Mouse (Mus musculus): Measurements from ENCODE around the gene Rpl14. TPM values are rescaled to one million over a fixed set of nuclear protein-coding genes. Genes with fewer than 3 reads are reported as not detected.

Rpl14 gene
- total and polyA plus RNA-seq, 2 experiments from 2014 or later = 287 to 474 TPM

DNA sequence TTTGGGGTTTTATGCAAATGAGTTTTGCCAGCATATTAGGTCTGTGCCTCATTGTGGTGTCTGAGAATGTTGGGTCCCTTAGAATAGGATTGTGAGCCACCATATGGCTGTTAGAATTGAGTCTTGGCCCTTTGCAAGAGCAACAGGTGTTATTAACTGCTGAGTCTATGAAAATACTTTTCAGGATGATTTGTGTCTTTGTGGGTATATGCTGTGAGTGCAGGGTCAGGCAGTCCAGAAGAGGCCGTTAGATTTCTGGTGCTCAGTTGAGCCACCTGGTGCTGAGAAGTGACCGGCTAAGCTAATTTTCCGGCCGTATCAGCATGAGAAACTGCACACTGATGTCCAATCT is 5.4 kb downstream of the Rpl14 start:
- Histone ChIP-seq H3K27ac (ENCODE audit: low read depth, low read length) (0 out of 2 replicates have a peak overlapping the region, but pooled peaks have one; percentile 12), H3K36me3 (ENCODE audit: insufficient read depth, low read length) (peaks cover 28% of the 10 kb centered on the region), H3K4me1 (ENCODE audit: insufficient read depth, low read length) (peaks cover 3% of the 10 kb centered on the region; the same call in 1 of the 2 replicates), H3K9me3 (ENCODE audit: low read length) (no peaks in the 10 kb centered on the region), H3K4me2 (ENCODE audit: low read depth, low read length, poor library complexity, severe bottlenecking) (peak overlapping the region; percentile 90), H3K9ac (replicated peaks; ENCODE audit: low read length, poor library complexity, severe bottlenecking) (0 out of 2 replicates have a peak overlapping the region, but pooled peaks have one; percentile 13), H3K27me3 (ENCODE audit: insufficient read depth, low read length) (no peaks in the 10 kb centered on the region), H3K4me3 (ENCODE audit: low read depth, low read length) (peak overlapping the region; percentile 71; the same call in 1 of the 2 replicates)
- no peak for DNase-seq (ENCODE audit: low spot score)
- peak; percentile 20; the same call in 1 of the 2 replicates for ATAC-seq (ENCODE audit: low FRiP score)
- peak; percentile 15; the same call in 1 of the 2 replicates for TF ChIP-seq CTCF (IDR thresholded peaks at IDR 0.05)
- WGBS = 1% methylated on average over 4 of the region's 4 CpGs

DNA sequence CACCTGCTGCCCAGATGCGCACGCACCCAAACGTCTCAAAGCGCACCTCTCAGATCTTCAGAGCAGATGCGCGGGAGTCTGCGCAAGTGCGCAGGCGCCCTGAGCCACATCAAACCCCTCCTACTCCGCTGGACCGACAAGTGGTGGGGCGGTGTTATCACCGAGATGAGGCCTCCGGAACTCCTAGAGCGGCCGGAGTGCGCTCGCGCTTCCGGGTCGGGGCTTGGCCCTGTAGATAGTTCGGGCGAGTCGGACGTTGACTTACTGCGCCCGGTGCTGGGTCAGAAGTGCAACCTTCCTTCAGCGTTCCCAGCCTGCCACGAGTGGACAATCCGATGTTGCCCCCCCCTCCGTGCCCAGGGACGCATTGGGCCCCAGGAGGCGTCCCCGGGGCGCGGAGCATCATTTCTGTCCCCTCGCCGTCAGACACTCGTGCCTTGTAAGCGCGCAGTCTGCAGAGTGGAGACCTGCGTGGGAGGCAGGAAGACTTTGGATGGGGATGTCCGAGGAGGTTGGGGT is 5.9 kb downstream of the Rpl14 start:
- TF ChIP-seq CTCF (IDR thresholded peaks at IDR 0.05) = no peak; the same call in 1 of the 2 replicates
- peaks cover 28% of the 10 kb centered on the region for H3K36me3 ChIP-seq (ENCODE audit: insufficient read depth, low read length)
- no peaks in the 10 kb centered on the region for H3K27me3 ChIP-seq (ENCODE audit: insufficient read depth, low read length)
- H3K4me3 ChIP-seq (ENCODE audit: low read depth, low read length) = peak overlapping the region; percentile 71
- H3K9ac ChIP-seq (replicated peaks; ENCODE audit: low read length, poor library complexity, severe bottlenecking) = peak overlapping the region; percentile 84
- ATAC-seq (ENCODE audit: low FRiP score) = peak; percentile 88
- under 1% methylated on average over 43 of the region's 43 CpGs for WGBS
- H3K9me3 ChIP-seq (ENCODE audit: low read length) = no peaks in the 10 kb centered on the region
- DNase-seq (ENCODE audit: low spot score) = peak; percentile 98
- H3K27ac ChIP-seq (ENCODE audit: low read depth, low read length) = peak overlapping the region; percentile 48; the same call in 1 of the 2 replicates
- peaks cover 3% of the 10 kb centered on the region; the same call in 1 of the 2 replicates for H3K4me1 ChIP-seq (ENCODE audit: insufficient read depth, low read length)
- H3K4me2 ChIP-seq (ENCODE audit: low read depth, low read length, poor library complexity, severe bottlenecking) = peak overlapping the region; percentile 90

DNA sequence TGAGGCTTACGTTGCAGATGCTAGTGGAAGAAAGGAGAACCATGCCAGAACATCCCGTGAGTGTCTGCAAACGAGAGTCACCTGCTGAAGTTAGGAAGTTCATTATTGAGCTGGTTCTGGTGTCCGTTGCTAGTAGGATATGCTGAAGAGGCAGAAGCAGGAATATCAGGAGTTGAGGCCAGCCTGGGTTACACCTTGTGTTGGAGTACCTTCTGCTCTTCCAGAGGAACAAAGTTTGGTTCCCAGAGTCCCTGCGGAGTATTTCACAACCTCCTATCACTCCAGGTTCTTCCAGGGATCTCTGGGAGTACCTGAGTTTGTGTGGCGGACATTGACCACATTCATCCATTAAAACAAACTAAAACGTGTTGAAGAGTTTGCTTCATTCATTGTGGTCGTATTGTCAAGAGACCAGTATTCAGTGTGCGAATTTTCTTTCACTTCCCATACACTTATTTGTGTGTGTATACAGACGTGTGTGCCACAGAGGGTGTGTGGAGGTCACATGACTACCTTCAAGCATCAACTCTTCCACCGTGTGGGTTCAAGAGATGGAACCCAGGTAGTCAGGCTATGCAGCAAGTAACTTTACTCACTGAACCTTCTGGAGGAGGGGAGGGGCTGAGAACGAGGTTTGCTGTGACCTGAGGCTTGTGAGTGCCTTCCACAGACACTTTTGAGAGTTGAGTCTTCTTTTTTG is 6.6 kb downstream of the Rpl14 start:
- DNase-seq (ENCODE audit: low spot score) = no peak
- WGBS = 57% methylated on average over 12 of the region's 12 CpGs
- no peaks in the 10 kb centered on the region for H3K9me3 ChIP-seq (ENCODE audit: low read length)
- H3K4me1 ChIP-seq (ENCODE audit: insufficient read depth, low read length) = no peaks in the 10 kb centered on the region
- no peak for ATAC-seq (ENCODE audit: low FRiP score)
- H3K36me3 ChIP-seq (ENCODE audit: insufficient read depth, low read length) = peaks cover 28% of the 10 kb centered on the region
- H3K27ac ChIP-seq (ENCODE audit: low read depth, low read length) = peak overlapping the region; percentile 48; the same call in 1 of the 2 replicates
- peak overlapping the region; percentile 84 for H3K9ac ChIP-seq (replicated peaks; ENCODE audit: low read length, poor library complexity, severe bottlenecking)
- H3K27me3 ChIP-seq (ENCODE audit: insufficient read depth, low read length) = no peaks in the 10 kb centered on the region
- peak overlapping the region; percentile 71 for H3K4me3 ChIP-seq (ENCODE audit: low read depth, low read length)
- no peak for TF ChIP-seq CTCF (IDR thresholded peaks at IDR 0.05)
- H3K4me2 ChIP-seq (ENCODE audit: low read depth, low read length, poor library complexity, severe bottlenecking) = peak overlapping the region; percentile 90

DNA sequence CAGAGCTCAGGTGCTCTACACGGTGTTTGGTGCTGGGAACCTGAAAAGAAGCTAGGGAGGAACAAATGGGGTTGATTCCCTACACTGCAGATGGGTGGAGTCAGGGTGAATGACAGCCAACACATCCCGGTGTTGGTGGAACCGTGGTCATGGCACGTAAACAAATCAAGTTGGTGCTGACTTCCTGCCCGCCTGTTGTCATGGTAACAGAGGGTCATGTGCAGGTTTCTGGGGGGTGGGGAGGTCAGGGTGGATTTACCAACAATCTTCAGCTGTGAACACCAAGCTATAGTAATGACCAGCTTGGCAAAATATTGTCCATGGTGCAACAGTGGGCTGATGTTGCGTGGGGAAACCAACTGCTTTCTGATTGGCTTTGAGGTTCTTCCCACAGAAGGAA is 7.5 kb downstream of the Rpl14 start:
- Histone ChIP-seq H3K36me3 (ENCODE audit: insufficient read depth, low read length) (peaks cover 20% of the 10 kb centered on the region; the same call in 1 of the 2 replicates), H3K27ac (ENCODE audit: low read depth, low read length) (no peak overlapping the region), H3K27me3 (ENCODE audit: insufficient read depth, low read length) (no peaks in the 10 kb centered on the region), H3K9me3 (ENCODE audit: low read length) (no peaks in the 10 kb centered on the region), H3K9ac (replicated peaks; ENCODE audit: low read length, poor library complexity, severe bottlenecking) (no peak overlapping the region), H3K4me3 (ENCODE audit: low read depth, low read length) (no peak overlapping the region), H3K4me1 (ENCODE audit: insufficient read depth, low read length) (no peaks in the 10 kb centered on the region), H3K4me2 (ENCODE audit: low read depth, low read length, poor library complexity, severe bottlenecking) (no peak overlapping the region)
- DNase-seq (ENCODE audit: low spot score) = no peak
- WGBS = 63% methylated on average over 6 of the region's 6 CpGs
- no peak for ATAC-seq (ENCODE audit: low FRiP score)
- TF ChIP-seq CTCF (IDR thresholded peaks at IDR 0.05) = no peak

DNA sequence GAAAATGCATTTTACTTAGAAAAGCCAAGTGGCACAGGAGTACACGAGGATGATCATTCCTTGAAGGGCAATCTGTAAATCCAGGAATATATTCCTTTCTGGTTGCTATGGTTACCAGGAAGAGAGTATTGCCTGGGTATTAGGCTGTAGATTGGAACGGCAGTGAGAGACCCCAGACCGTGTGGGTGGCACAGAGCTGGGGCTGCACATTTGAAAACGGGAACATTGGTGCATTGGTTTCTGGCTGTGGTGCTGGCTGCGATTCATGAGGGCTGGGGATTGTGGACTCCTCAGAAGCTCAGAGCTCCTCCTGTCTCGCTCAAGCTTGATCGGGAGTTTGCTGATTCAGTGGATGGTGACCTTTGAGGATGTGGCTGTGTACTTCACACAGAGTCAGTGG is 8.6 kb downstream of the Rpl14 start:
- DNase-seq (ENCODE audit: low spot score) = no peak

More for the DNA sequence above, 8.6 kb downstream of the Rpl14 start:
- H3K27me3 ChIP-seq (ENCODE audit: insufficient read depth, low read length) = no peaks in the 10 kb centered on the region
- no peak overlapping the region for H3K9ac ChIP-seq (replicated peaks; ENCODE audit: low read length, poor library complexity, severe bottlenecking)
- TF ChIP-seq CTCF (IDR thresholded peaks at IDR 0.05) = no peak
- ATAC-seq (ENCODE audit: low FRiP score) = no peak
- H3K4me1 ChIP-seq (ENCODE audit: insufficient read depth, low read length) = no peaks in the 10 kb centered on the region
- H3K9me3 ChIP-seq (ENCODE audit: low read length) = no peaks in the 10 kb centered on the region
- WGBS = 56% methylated on average over 7 of the region's 7 CpGs
- H3K4me2 ChIP-seq (ENCODE audit: low read depth, low read length, poor library complexity, severe bottlenecking) = no peak overlapping the region
- H3K36me3 ChIP-seq (ENCODE audit: insufficient read depth, low read length) = peaks cover 10% of the 10 kb centered on the region; the same call in 1 of the 2 replicates
- no peak overlapping the region for H3K27ac ChIP-seq (ENCODE audit: low read depth, low read length)
- H3K4me3 ChIP-seq (ENCODE audit: low read depth, low read length) = no peak overlapping the region

Measured in midbrain, postnatal 0 days (tissue).